Mouse (Mus musculus): Measurements from ENCODE around the gene Ifi27. TPM values are rescaled to one million over a fixed set of nuclear protein-coding genes. Genes with fewer than 3 reads are reported as not detected.
"Not testable (repeated sequence)": the region's sequence is repeated elsewhere in the genome, so short reads cannot be mapped to it uniquely, and the experiment has no call there.

The Ifi27 gene
- total and polyA plus RNA-seq, 2 experiments from 2014 or later: 16.2 to 23.3 TPM

DNA sequence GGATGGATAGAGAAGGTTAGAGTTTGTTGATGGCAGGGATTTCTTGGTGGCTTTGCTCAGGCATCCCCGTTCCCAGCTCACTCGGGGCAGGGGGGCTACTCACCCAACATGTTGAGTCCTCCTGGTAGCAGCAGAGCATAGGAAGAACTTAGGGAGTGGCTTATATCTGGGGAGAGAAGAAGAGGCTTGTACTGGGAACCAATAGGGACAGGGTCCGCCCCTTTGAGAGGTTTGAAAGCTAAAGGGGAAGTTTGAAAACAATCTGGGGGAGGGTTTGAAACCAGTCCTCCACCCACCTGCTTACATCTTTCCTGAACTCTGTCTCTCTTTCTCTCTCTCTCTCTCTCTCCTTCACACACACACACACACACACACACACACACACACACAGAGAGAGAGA lies 9.5 kb downstream of the Ifi27 start, which contains the start of gene Ifi27l2a:
Ifi27l2a (minus strand) TSS at position 157 of the 400 bp plus-strand sequence.
- TF ChIP-seq CTCF (IDR thresholded peaks at IDR 0.05): no peak
- Histone ChIP-seq H3K9ac (replicated peaks; ENCODE audit: low read length, poor library complexity, severe bottlenecking) (no peak within 1 kb of the TSS), H3K9me3 (ENCODE audit: low read length) (no peaks in the 10 kb centered on the region), H3K36me3 (ENCODE audit: insufficient read depth, low read length) (no peaks in the 10 kb centered on the region), H3K27me3 (ENCODE audit: insufficient read depth, low read length) (no peaks in the 10 kb centered on the region), H3K4me2 (ENCODE audit: low read depth, low read length, poor library complexity, severe bottlenecking) (no peak within 1 kb of the TSS), H3K4me1 (ENCODE audit: insufficient read depth, low read length) (no peaks in the 10 kb centered on the region), H3K4me3 (ENCODE audit: low read depth, low read length) (no peak within 1 kb of the TSS), H3K27ac (ENCODE audit: low read depth, low read length) (no peak within 1 kb of the TSS)
- DNase-seq (ENCODE audit: low spot score) (no peak), ATAC-seq (ENCODE audit: low FRiP score) (no peak)
- WGBS: 52% methylated on average over 3 of the region's 3 CpGs

DNA sequence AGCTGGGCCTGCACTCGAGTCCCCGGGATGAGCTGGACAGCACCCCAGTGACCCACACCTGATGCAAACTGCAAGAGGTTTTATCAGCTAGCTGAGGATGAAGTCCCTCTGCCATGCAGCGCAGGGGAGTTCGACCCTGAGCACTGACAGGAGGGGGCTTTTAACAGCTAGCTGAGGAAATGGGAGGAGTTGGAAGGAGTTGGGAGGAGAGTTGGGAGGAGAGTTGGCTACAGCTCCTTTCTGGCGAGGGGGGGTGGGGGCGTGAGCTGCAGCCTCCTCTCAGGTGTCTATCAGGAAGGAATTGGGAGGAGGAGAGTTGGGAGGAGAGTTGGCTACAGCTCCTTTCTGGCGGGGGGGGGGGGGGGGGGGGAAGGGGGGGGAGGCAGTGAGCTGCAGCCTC lies 10.2 kb downstream of the Ifi27 start:
- H3K27ac ChIP-seq (ENCODE audit: low read depth, low read length); H3K36me3 ChIP-seq (ENCODE audit: insufficient read depth, low read length); H3K9ac ChIP-seq (replicated peaks; ENCODE audit: low read length, poor library complexity, severe bottlenecking); H3K4me3 ChIP-seq (ENCODE audit: low read depth, low read length); DNase-seq (ENCODE audit: low spot score); ATAC-seq (ENCODE audit: low FRiP score); H3K4me1 ChIP-seq (ENCODE audit: insufficient read depth, low read length); H3K27me3 ChIP-seq (ENCODE audit: insufficient read depth, low read length); H3K9me3 ChIP-seq (ENCODE audit: low read length); H3K4me2 ChIP-seq (ENCODE audit: low read depth, low read length, poor library complexity, severe bottlenecking): not testable (repeated sequence)
- WGBS: 57% methylated on average over 6 of the region's 7 CpGs

DNA sequence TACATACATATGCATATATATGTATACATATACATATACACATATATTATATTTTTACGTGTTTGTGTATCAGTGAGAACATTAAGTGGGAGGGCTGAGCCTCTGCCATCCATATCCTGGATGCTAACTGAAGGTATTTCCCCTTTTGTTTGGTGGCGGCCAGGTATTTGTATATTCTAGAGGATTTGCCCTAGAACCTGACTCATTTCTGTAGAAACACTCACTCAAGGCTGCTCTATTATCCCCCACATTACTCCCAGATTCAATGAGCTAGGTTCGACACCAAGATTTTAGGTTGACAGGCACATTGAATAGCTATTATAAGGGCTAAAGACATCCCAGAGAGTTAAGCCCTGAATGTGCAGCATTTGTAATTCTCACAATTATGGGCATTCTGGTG lies 11.0 kb downstream of the Ifi27 start:
- no peak for ATAC-seq (ENCODE audit: low FRiP score)
- WGBS: 67% methylated on average over 3 of the region's 3 CpGs
- H3K4me2 ChIP-seq (ENCODE audit: low read depth, low read length, poor library complexity, severe bottlenecking): no peak overlapping the region

DNA sequence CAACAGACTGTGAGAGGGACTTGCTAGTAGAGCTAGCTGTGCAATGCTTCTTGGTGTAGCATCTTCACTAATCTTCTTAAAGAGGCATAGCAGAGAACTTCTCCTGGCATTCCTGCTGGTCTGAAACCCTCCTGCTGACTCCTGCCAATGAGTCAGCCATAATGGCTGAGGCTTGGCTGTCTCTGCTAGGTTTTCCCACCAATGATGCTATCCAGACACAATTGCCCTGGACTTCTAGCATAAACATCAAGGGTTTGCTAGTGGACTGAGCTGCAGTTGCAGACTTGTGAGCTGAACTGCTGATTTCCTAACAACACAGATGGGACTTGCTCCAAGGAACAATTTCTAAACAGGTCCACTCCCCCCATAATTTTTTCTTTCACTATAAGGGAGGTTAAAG lies 19.4 kb downstream of the Ifi27 start:
- ATAC-seq (ENCODE audit: low FRiP score) (no peak), DNase-seq (ENCODE audit: low spot score) (no peak)
- no peak overlapping the region for H3K4me3 ChIP-seq (ENCODE audit: low read depth, low read length)
- H3K9me3 ChIP-seq (ENCODE audit: low read length): no peaks in the 10 kb centered on the region
- no peak overlapping the region for H3K4me2 ChIP-seq (ENCODE audit: low read depth, low read length, poor library complexity, severe bottlenecking)
- H3K9ac ChIP-seq (replicated peaks; ENCODE audit: low read length, poor library complexity, severe bottlenecking): no peak overlapping the region
- no peaks in the 10 kb centered on the region for H3K4me1 ChIP-seq (ENCODE audit: insufficient read depth, low read length)
- H3K27me3 ChIP-seq (ENCODE audit: insufficient read depth, low read length): no peaks in the 10 kb centered on the region
- H3K36me3 ChIP-seq (ENCODE audit: insufficient read depth, low read length): no peaks in the 10 kb centered on the region
- TF ChIP-seq CTCF (IDR thresholded peaks at IDR 0.05): no peak
- H3K27ac ChIP-seq (ENCODE audit: low read depth, low read length): no peak overlapping the region

More for the DNA sequence above, 11.0 kb downstream of the Ifi27 start:
- Histone ChIP-seq H3K27ac (ENCODE audit: low read depth, low read length) (no peak overlapping the region), H3K9ac (replicated peaks; ENCODE audit: low read length, poor library complexity, severe bottlenecking) (no peak overlapping the region), H3K27me3 (ENCODE audit: insufficient read depth, low read length) (no peaks in the 10 kb centered on the region), H3K4me3 (ENCODE audit: low read depth, low read length) (no peak overlapping the region), H3K36me3 (ENCODE audit: insufficient read depth, low read length) (no peaks in the 10 kb centered on the region), H3K4me1 (ENCODE audit: insufficient read depth, low read length) (no peaks in the 10 kb centered on the region), H3K9me3 (ENCODE audit: low read length) (no peaks in the 10 kb centered on the region)
- no peak for TF ChIP-seq CTCF (IDR thresholded peaks at IDR 0.05)
- DNase-seq (ENCODE audit: low spot score): no peak

DNA sequence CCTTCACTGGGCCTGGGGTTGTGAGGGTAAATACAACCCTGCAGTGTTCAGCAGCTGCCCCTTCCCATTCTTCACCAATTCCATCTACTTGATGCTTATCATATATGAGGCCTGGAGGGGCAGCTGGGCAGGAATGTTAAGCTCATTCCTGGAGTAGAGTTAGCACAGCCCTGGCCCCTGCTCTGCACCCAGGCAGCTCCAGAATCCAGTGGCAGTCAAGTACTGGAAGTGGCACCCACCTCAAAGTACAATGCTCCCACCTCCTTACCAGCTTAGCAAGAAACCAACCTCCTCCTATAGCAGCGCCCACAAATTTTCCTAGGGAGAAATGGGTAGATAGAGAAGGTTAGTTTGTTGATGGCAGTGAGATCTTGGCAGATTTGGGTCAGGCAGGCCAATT lies 22.7 kb downstream of the Ifi27 start:
- not testable (repeated sequence) for H3K4me1 ChIP-seq (ENCODE audit: insufficient read depth, low read length); H3K27ac ChIP-seq (ENCODE audit: low read depth, low read length); ATAC-seq (ENCODE audit: low FRiP score); H3K4me2 ChIP-seq (ENCODE audit: low read depth, low read length, poor library complexity, severe bottlenecking); H3K9me3 ChIP-seq (ENCODE audit: low read length); H3K4me3 ChIP-seq (ENCODE audit: low read depth, low read length); H3K36me3 ChIP-seq (ENCODE audit: insufficient read depth, low read length); H3K9ac ChIP-seq (replicated peaks; ENCODE audit: low read length, poor library complexity, severe bottlenecking); DNase-seq (ENCODE audit: low spot score); H3K27me3 ChIP-seq (ENCODE audit: insufficient read depth, low read length)
- WGBS: no CpG with 5 or more reads among the region's 1 CpGs

DNA sequence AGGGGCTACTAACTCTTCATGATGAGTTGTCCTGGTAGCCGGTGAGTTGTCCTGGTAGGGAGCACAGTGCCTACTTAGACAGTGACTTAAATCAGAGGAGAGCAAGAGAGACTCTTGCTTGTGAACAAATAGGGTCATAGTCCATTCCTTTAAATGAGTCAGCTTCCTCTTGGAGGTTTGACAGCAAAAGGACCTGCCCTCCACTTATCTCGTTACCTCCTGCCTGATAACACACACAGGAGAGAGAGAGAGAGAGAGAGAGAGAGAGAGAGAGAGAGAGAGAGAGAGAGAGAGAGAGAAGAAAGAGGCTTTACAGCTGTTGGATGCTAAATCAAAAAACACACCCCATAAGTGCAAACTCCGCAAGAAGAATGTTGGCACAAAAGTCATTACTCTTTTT lies 23.1 kb downstream of the Ifi27 start, which contains the start of gene Ifi27l2b:
Ifi27l2b (minus strand) TSS at position 84 of the 400 bp plus-strand sequence.
- no peak within 1 kb of the TSS for H3K4me2 ChIP-seq (ENCODE audit: low read depth, low read length, poor library complexity, severe bottlenecking)
- 80% methylated on average over 3 of the region's 3 CpGs for WGBS
- ATAC-seq (ENCODE audit: low FRiP score): no peak

More for the DNA sequence above, 23.1 kb downstream of the Ifi27 start, which contains the start of gene Ifi27l2b:
- Histone ChIP-seq H3K27ac (ENCODE audit: low read depth, low read length) (no peak within 1 kb of the TSS), H3K36me3 (ENCODE audit: insufficient read depth, low read length) (no peaks in the 10 kb centered on the region), H3K4me3 (ENCODE audit: low read depth, low read length) (no peak within 1 kb of the TSS), H3K4me1 (ENCODE audit: insufficient read depth, low read length) (no peaks in the 10 kb centered on the region), H3K27me3 (ENCODE audit: insufficient read depth, low read length) (no peaks in the 10 kb centered on the region), H3K9ac (replicated peaks; ENCODE audit: low read length, poor library complexity, severe bottlenecking) (no peak within 1 kb of the TSS), H3K9me3 (ENCODE audit: low read length) (no peaks in the 10 kb centered on the region)
- DNase-seq (ENCODE audit: low spot score): no peak
- TF ChIP-seq CTCF (IDR thresholded peaks at IDR 0.05): no peak
